Mouse (Mus musculus) spleen, adult 12 weeks (tissue): Measurements from ENCODE around the gene A630095N17Rik.

ENCODE experiments used
- DNase-seq: peaks from one replicate; pipeline ENCODE4 v3.0.0; 2022; ENCODE audit warnings: low spot score

Gene A630095N17Rik

GRCm38 (mm10) chr1:75231664-75232152 is at the start of gene A630095N17Rik:
Gene A630095N17Rik (minus strand): TSS chr1:75232102.
- DNase-seq: no peak

GRCm38 (mm10) chr1:75278228-75278627 is 46.3 kb upstream of the A630095N17Rik start, which contains the start of gene Resp18:
Gene Resp18 (minus strand): TSS chr1:75278415.
- DNase-seq: no peak

GRCm38 (mm10) chr1:75277195-75278188 is 45.6 kb upstream of the A630095N17Rik start:
- no peak for DNase-seq

- no peak for DNase-seq
Observed at GRCm38 (mm10) chr1:75264091-75264880, 32.4 kb upstream of the A630095N17Rik start, which contains the start of gene Ptprn. Gene Ptprn (minus strand): TSS chr1:75264502.

GRCm38 (mm10) chr1:75262969-75263951 is 31.4 kb upstream of the A630095N17Rik start:
- no peak for DNase-seq

- DNase-seq: no peak
Observed at GRCm38 (mm10) chr1:75261278-75261677, 29.4 kb upstream of the A630095N17Rik start.

- DNase-seq: no peak
Observed at GRCm38 (mm10) chr1:75255516-75256046, 23.7 kb upstream of the A630095N17Rik start.

- no peak for DNase-seq
Observed at GRCm38 (mm10) chr1:75254625-75255013, 22.7 kb upstream of the A630095N17Rik start.

- DNase-seq: peak; percentile 79
Observed at GRCm38 (mm10) chr1:75253849-75254624, 22.1 kb upstream of the A630095N17Rik start.

- DNase-seq: no peak
Observed at GRCm38 (mm10) chr1:75253029-75253428, 21.1 kb upstream of the A630095N17Rik start.

GRCm38 (mm10) chr1:75252308-75252707 is 20.4 kb upstream of the A630095N17Rik start:
- no peak for DNase-seq

GRCm38 (mm10) chr1:75251112-75251970 is 19.4 kb upstream of the A630095N17Rik start:
- DNase-seq: peak; percentile 82

GRCm38 (mm10) chr1:75250498-75250897 is 18.6 kb upstream of the A630095N17Rik start:
- no peak for DNase-seq

GRCm38 (mm10) chr1:75248041-75248772 is 16.3 kb upstream of the A630095N17Rik start:
- no peak for DNase-seq

- DNase-seq: no peak
Observed at GRCm38 (mm10) chr1:75247071-75247930, 15.4 kb upstream of the A630095N17Rik start.

- DNase-seq: no peak
Observed at GRCm38 (mm10) chr1:75244836-75245235, 12.9 kb upstream of the A630095N17Rik start.

GRCm38 (mm10) chr1:75244175-75244826 is 12.4 kb upstream of the A630095N17Rik start:
- no peak for DNase-seq
